Mouse (Mus musculus): ENCODE data around the gene Lrat. TPM values are rescaled to one million over a fixed set of nuclear protein-coding genes. Genes with fewer than 3 reads are reported as not detected.
A peak's percentile ranks its signal among the peaks of the same experiment; 100 is the strongest.

The Lrat gene
- polyA plus RNA-seq (2015; fragmentation: Nextera tagmentation; extraction: Ambion mirVana) = 0.12 and 0.16 TPM in 2 replicates

GRCm38 (mm10) chr3:82903613-82904205 is at the start of gene Lrat:
TSS of gene Lrat (minus strand) at chr3:82903973.
- Histone ChIP-seq H3K36me3 (ENCODE audit: control insufficient read depth, insufficient read depth) (no peaks in the 10 kb centered on the region), H3K4me2 (ENCODE audit: low read length) (peak within 1 kb of the TSS; percentile 97), H3K4me1 (replicated peaks; ENCODE audit: control insufficient read depth, insufficient read depth, low read length) (peaks cover 11% of the 10 kb centered on the region), H3K27me3 (replicated peaks; ENCODE audit: control insufficient read depth, insufficient read depth, low read length) (peaks cover 5% of the 10 kb centered on the region), H3K9ac (replicated peaks; ENCODE audit: low read depth, low read length) (peak within 1 kb of the TSS; percentile 54), H3K27ac (ENCODE audit: low read length) (no peak within 1 kb of the TSS), H3K4me3 (replicated peaks; ENCODE audit: low read length) (peak within 1 kb of the TSS; percentile 59), H3K9me3 (ENCODE audit: control insufficient read depth, low read length) (no peaks in the 10 kb centered on the region)
- under 1% methylated on average over 35 of the region's 35 CpGs for WGBS
- peak; percentile 73 for ATAC-seq

GRCm38 (mm10) chr3:82952173-82952962 is 48.6 kb upstream of the Lrat start:
- 92% methylated on average over 4 of the region's 4 CpGs for WGBS
- no peak overlapping the region for H3K4me2 ChIP-seq (ENCODE audit: low read length)
- no peak overlapping the region for H3K27ac ChIP-seq (ENCODE audit: low read length)

GRCm38 (mm10) chr3:82950639-82951038 is 46.9 kb upstream of the Lrat start:
- Histone ChIP-seq H3K4me2 (ENCODE audit: low read length) (no peak overlapping the region), H3K9ac (replicated peaks; ENCODE audit: low read depth, low read length) (no peak overlapping the region), H3K27me3 (replicated peaks; ENCODE audit: control insufficient read depth, insufficient read depth, low read length) (no peaks in the 10 kb centered on the region), H3K27ac (ENCODE audit: low read length) (no peak overlapping the region), H3K4me3 (replicated peaks; ENCODE audit: low read length) (no peak overlapping the region), H3K9me3 (ENCODE audit: control insufficient read depth, low read length) (no peaks in the 10 kb centered on the region), H3K4me1 (replicated peaks; ENCODE audit: control insufficient read depth, insufficient read depth, low read length) (no peaks in the 10 kb centered on the region), H3K36me3 (ENCODE audit: control insufficient read depth, insufficient read depth) (no peaks in the 10 kb centered on the region)
- no peak for ATAC-seq
- WGBS = 71% methylated on average over 7 of the region's 7 CpGs

More at GRCm38 (mm10) chr3:82952173-82952962, 48.6 kb upstream of the Lrat start:
- Histone ChIP-seq H3K36me3 (ENCODE audit: control insufficient read depth, insufficient read depth) (no peaks in the 10 kb centered on the region), H3K27me3 (replicated peaks; ENCODE audit: control insufficient read depth, insufficient read depth, low read length) (no peaks in the 10 kb centered on the region), H3K9ac (replicated peaks; ENCODE audit: low read depth, low read length) (no peak overlapping the region), H3K4me3 (replicated peaks; ENCODE audit: low read length) (no peak overlapping the region), H3K4me1 (replicated peaks; ENCODE audit: control insufficient read depth, insufficient read depth, low read length) (no peaks in the 10 kb centered on the region), H3K9me3 (ENCODE audit: control insufficient read depth, low read length) (no peaks in the 10 kb centered on the region)
- ATAC-seq = no peak

GRCm38 (mm10) chr3:82950208-82950607 is 46.4 kb upstream of the Lrat start:
- H3K9ac ChIP-seq (replicated peaks; ENCODE audit: low read depth, low read length) = no peak overlapping the region
- no peak overlapping the region for H3K4me3 ChIP-seq (replicated peaks; ENCODE audit: low read length)
- no peak overlapping the region for H3K4me2 ChIP-seq (ENCODE audit: low read length)
- H3K36me3 ChIP-seq (ENCODE audit: control insufficient read depth, insufficient read depth) = no peaks in the 10 kb centered on the region
- 81% methylated on average over 10 of the region's 10 CpGs for WGBS
- no peak for ATAC-seq
- H3K4me1 ChIP-seq (replicated peaks; ENCODE audit: control insufficient read depth, insufficient read depth, low read length) = no peaks in the 10 kb centered on the region
- no peak overlapping the region for H3K27ac ChIP-seq (ENCODE audit: low read length)
- H3K9me3 ChIP-seq (ENCODE audit: control insufficient read depth, low read length) = no peaks in the 10 kb centered on the region
- H3K27me3 ChIP-seq (replicated peaks; ENCODE audit: control insufficient read depth, insufficient read depth, low read length) = no peaks in the 10 kb centered on the region

GRCm38 (mm10) chr3:82946375-82947107 is 42.8 kb upstream of the Lrat start:
- H3K36me3 ChIP-seq (ENCODE audit: control insufficient read depth, insufficient read depth) = no peaks in the 10 kb centered on the region
- no peaks in the 10 kb centered on the region for H3K4me1 ChIP-seq (replicated peaks; ENCODE audit: control insufficient read depth, insufficient read depth, low read length)
- H3K4me3 ChIP-seq (replicated peaks; ENCODE audit: low read length) = no peak overlapping the region
- H3K9me3 ChIP-seq (ENCODE audit: control insufficient read depth, low read length) = no peaks in the 10 kb centered on the region
- 52% methylated on average over 6 of the region's 6 CpGs for WGBS
- no peaks in the 10 kb centered on the region for H3K27me3 ChIP-seq (replicated peaks; ENCODE audit: control insufficient read depth, insufficient read depth, low read length)
- ATAC-seq = no peak
- H3K9ac ChIP-seq (replicated peaks; ENCODE audit: low read depth, low read length) = no peak overlapping the region
- no peak overlapping the region for H3K27ac ChIP-seq (ENCODE audit: low read length)
- no peak overlapping the region for H3K4me2 ChIP-seq (ENCODE audit: low read length)

- 91% methylated on average over 2 of the region's 2 CpGs for WGBS
- ATAC-seq = no peak
- no peak overlapping the region for H3K4me3 ChIP-seq (replicated peaks; ENCODE audit: low read length)
- no peaks in the 10 kb centered on the region for H3K9me3 ChIP-seq (ENCODE audit: control insufficient read depth, low read length)
- H3K27me3 ChIP-seq (replicated peaks; ENCODE audit: control insufficient read depth, insufficient read depth, low read length) = no peaks in the 10 kb centered on the region
- H3K27ac ChIP-seq (ENCODE audit: low read length) = no peak overlapping the region
- H3K4me1 ChIP-seq (replicated peaks; ENCODE audit: control insufficient read depth, insufficient read depth, low read length) = no peaks in the 10 kb centered on the region
- H3K9ac ChIP-seq (replicated peaks; ENCODE audit: low read depth, low read length) = no peak overlapping the region
- H3K4me2 ChIP-seq (ENCODE audit: low read length) = no peak overlapping the region
- H3K36me3 ChIP-seq (ENCODE audit: control insufficient read depth, insufficient read depth) = no peaks in the 10 kb centered on the region
These were observed 24.1 kb upstream of the Lrat start for GRCm38 (mm10) chr3:82927917-82928316.

- Histone ChIP-seq H3K9ac (replicated peaks; ENCODE audit: low read depth, low read length) (no peak overlapping the region), H3K36me3 (ENCODE audit: control insufficient read depth, insufficient read depth) (no peaks in the 10 kb centered on the region), H3K27me3 (replicated peaks; ENCODE audit: control insufficient read depth, insufficient read depth, low read length) (no peaks in the 10 kb centered on the region), H3K4me2 (ENCODE audit: low read length) (no peak overlapping the region), H3K4me1 (replicated peaks; ENCODE audit: control insufficient read depth, insufficient read depth, low read length) (no peaks in the 10 kb centered on the region), H3K9me3 (ENCODE audit: control insufficient read depth, low read length) (no peaks in the 10 kb centered on the region), H3K27ac (ENCODE audit: low read length) (no peak overlapping the region), H3K4me3 (replicated peaks; ENCODE audit: low read length) (no peak overlapping the region)
- 10% methylated on average over 1 of the region's 1 CpGs for WGBS
- ATAC-seq = no peak
These were observed 11.9 kb upstream of the Lrat start for GRCm38 (mm10) chr3:82915632-82916031.

GRCm38 (mm10) chr3:82908671-82909070 is 4.9 kb upstream of the Lrat start:
- H3K9me3 ChIP-seq (ENCODE audit: control insufficient read depth, low read length) = no peaks in the 10 kb centered on the region
- H3K36me3 ChIP-seq (ENCODE audit: control insufficient read depth, insufficient read depth) = no peaks in the 10 kb centered on the region
- H3K4me3 ChIP-seq (replicated peaks; ENCODE audit: low read length) = no peak overlapping the region
- H3K4me2 ChIP-seq (ENCODE audit: low read length) = no peak overlapping the region
- H3K27ac ChIP-seq (ENCODE audit: low read length) = no peak overlapping the region
- peaks cover 6% of the 10 kb centered on the region for H3K4me1 ChIP-seq (replicated peaks; ENCODE audit: control insufficient read depth, insufficient read depth, low read length)
- no peaks in the 10 kb centered on the region; the same call in 1 of the 2 replicates for H3K27me3 ChIP-seq (replicated peaks; ENCODE audit: control insufficient read depth, insufficient read depth, low read length)
- H3K9ac ChIP-seq (replicated peaks; ENCODE audit: low read depth, low read length) = no peak overlapping the region
- WGBS = 86% methylated on average over 2 of the region's 2 CpGs
- ATAC-seq = no peak

GRCm38 (mm10) chr3:82904211-82904908 is 587 bp upstream of the Lrat start:
- WGBS = under 1% methylated on average over 31 of the region's 31 CpGs
- H3K4me3 ChIP-seq (replicated peaks; ENCODE audit: low read length) = peak overlapping the region; percentile 59
- H3K36me3 ChIP-seq (ENCODE audit: control insufficient read depth, insufficient read depth) = no peaks in the 10 kb centered on the region
- H3K27me3 ChIP-seq (replicated peaks; ENCODE audit: control insufficient read depth, insufficient read depth, low read length) = peaks cover 5% of the 10 kb centered on the region
- no peaks in the 10 kb centered on the region for H3K9me3 ChIP-seq (ENCODE audit: control insufficient read depth, low read length)
- peaks cover 11% of the 10 kb centered on the region for H3K4me1 ChIP-seq (replicated peaks; ENCODE audit: control insufficient read depth, insufficient read depth, low read length)
- ATAC-seq = peak; percentile 85
- no peak overlapping the region for H3K27ac ChIP-seq (ENCODE audit: low read length)
- H3K4me2 ChIP-seq (ENCODE audit: low read length) = peak overlapping the region; percentile 97
- H3K9ac ChIP-seq (replicated peaks; ENCODE audit: low read depth, low read length) = peak overlapping the region; percentile 54

All from forebrain, embryonic 16.5 days (tissue).